Mouse (Mus musculus) kidney, postnatal 0 days (tissue): ENCODE measurements around the gene BC017158. TPM values are rescaled to one million over a fixed set of nuclear protein-coding genes. Genes with fewer than 3 reads are reported as not detected.

ENCODE experiments used
- ATAC-seq: fragments of 200-750 bp; cut with Nextera tagmentation; replicated peaks from 2 replicates; pipeline ENCODE4 v1.8.0; 2017; ENCODE audit warnings: low read depth, moderate number of reproducible peaks, moderate TSS enrichment, moderate library complexity; ENCODE audit not compliant: low FRiP score
- DNase-seq: peaks from one replicate; pipeline ENCODE4 v3.0.0-alpha.2; 2016; ENCODE audit warnings: low spot score
- H3K27ac ChIP-seq: fragments of 300-500 bp; sonication (generic); 2 replicates; pipeline ENCODE4 v1.5.1; 2014; ENCODE audit warnings: mild to moderate bottlenecking
- H3K27me3 ChIP-seq: fragments of 300-500 bp; sonication (generic); 2 replicates; pipeline ENCODE4 v1.6.1; 2014; ENCODE audit warnings: low read length, mixed read lengths; ENCODE audit not compliant: insufficient read depth
- H3K36me3 ChIP-seq: fragments of 300-500 bp; sonication (generic); 2 replicates; pipeline ENCODE4 v1.6.1; 2014; ENCODE audit warnings: low read length, mixed read lengths; ENCODE audit not compliant: insufficient read depth
- H3K4me1 ChIP-seq: fragments of 300-500 bp; sonication (generic); replicated peaks from 2 replicates; pipeline ENCODE4 v1.6.1; 2014; ENCODE audit warnings: antibody characterized with exemption, low read length, mixed read lengths; ENCODE audit not compliant: insufficient read depth
- H3K4me2 ChIP-seq: fragments of 300-500 bp; sonication (generic); 2 replicates; pipeline ENCODE4 v1.6.1; 2014; ENCODE audit warnings: mild to moderate bottlenecking, low read length, moderate library complexity, mixed read lengths
- H3K4me3 ChIP-seq: fragments of 300-500 bp; sonication (generic); replicated peaks from 2 replicates; pipeline ENCODE4 v1.5.1; 2014; ENCODE audit warnings: low read depth, low read length
- H3K9ac ChIP-seq: fragments of 300-500 bp; sonication (generic); 2 replicates; pipeline ENCODE4 v1.6.1; 2014; ENCODE audit warnings: low read depth, low read length
- H3K9me3 ChIP-seq: fragments of 300-500 bp; sonication (generic); replicated peaks from 2 replicates; pipeline ENCODE4 v1.6.1; 2016; ENCODE audit warnings: low read length, inconsistent platforms, mixed read lengths
- CTCF ChIP-seq: IDR thresholded peaks from 2 replicates; pipeline ENCODE4 v1.5.1; 2016; ENCODE audit warnings: antibody characterized with exemption, low read depth, mild to moderate bottlenecking, moderate library complexity
- WGBS: fragments of 180-500 bp; shearing (Covaris S2); extraction: QIAGEN DNeasy Blood & Tissue Kit; methylation state at CpG from one replicate; pipeline ENCODE4 v1.1.7; 2014; 5-methylcytosine and 5-hydroxymethylcytosine counted together
- polyA plus RNA-seq: library from polyadenylated mRNA; unstranded; fragments of >200 nt; fragmentation: Nextera tagmentation; extraction: Ambion mirVana; gene quantifications from 2 replicates; pipeline ENCODE4 v1.2.1, GENCODE M21; 2015

The BC017158 gene
- polyA plus RNA-seq, 1 experiment from 2014 or later = 22.1 TPM

DNA sequence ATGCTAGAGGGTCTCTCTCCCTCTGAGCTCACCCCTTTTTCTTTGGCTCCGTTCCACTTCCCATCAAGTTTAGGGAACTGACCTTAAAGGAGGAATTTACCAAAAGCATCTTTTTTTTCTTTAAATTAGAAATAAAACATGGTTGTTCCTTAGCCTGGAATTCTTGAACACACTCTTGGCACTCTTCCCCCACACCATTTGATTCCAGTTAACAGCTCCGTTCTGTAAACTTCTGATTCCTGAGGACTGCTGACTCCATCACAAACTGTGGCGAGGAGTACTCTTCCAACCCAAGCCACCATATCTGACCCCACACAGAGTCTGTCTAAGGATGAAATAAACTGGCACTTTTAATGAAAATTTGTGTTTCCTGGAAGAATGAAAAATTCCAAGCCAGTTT is 3.0 kb upstream of the BC017158 start:
- Histone ChIP-seq H3K4me1 (peaks cover 13% of the 10 kb centered on the region; the same call in 1 of the 2 replicates), H3K4me3 (no peak overlapping the region), H3K9ac (no peak overlapping the region), H3K27ac (no peak overlapping the region), H3K36me3 (no peaks in the 10 kb centered on the region), H3K9me3 (no peaks in the 10 kb centered on the region), H3K27me3 (no peaks in the 10 kb centered on the region), H3K4me2 (no peak overlapping the region)
- WGBS = 68% methylated on average over 3 of the region's 3 CpGs
- no peak for TF ChIP-seq CTCF
- DNase-seq (no peak), ATAC-seq (no peak)

GRCm38 (mm10) chr7:128298481-128299342 is 742 bp upstream of the BC017158 start:
- Histone ChIP-seq H3K4me3 (peak overlapping the region; percentile 80), H3K9me3 (no peaks in the 10 kb centered on the region), H3K27ac (peak overlapping the region; percentile 92), H3K4me2 (peak overlapping the region; percentile 93), H3K36me3 (no peaks in the 10 kb centered on the region), H3K4me1 (peaks cover 13% of the 10 kb centered on the region; the same call in 1 of the 2 replicates), H3K27me3 (no peaks in the 10 kb centered on the region), H3K9ac (peak overlapping the region; percentile 87)
- DNase-seq (peak; percentile 32), ATAC-seq (no peak)
- 78% methylated on average over 8 of the region's 8 CpGs for WGBS
- no peak for TF ChIP-seq CTCF

GRCm38 (mm10) chr7:128297291-128297616 is 716 bp downstream of the BC017158 start:
- peaks cover 13% of the 10 kb centered on the region; the same call in 1 of the 2 replicates for H3K4me1 ChIP-seq
- DNase-seq (no peak), ATAC-seq (no peak)
- no peaks in the 10 kb centered on the region for H3K9me3 ChIP-seq
- H3K27me3 ChIP-seq = no peaks in the 10 kb centered on the region
- H3K4me3 ChIP-seq = peak overlapping the region; percentile 80
- H3K4me2 ChIP-seq = peak overlapping the region; percentile 93
- H3K36me3 ChIP-seq = 0 out of 2 replicates have a peak, but pooled peaks cover 3% of the 10 kb centered on the region
- peak overlapping the region; percentile 92 for H3K27ac ChIP-seq
- no peak for TF ChIP-seq CTCF
- 28% methylated on average over 10 of the region's 10 CpGs for WGBS
- H3K9ac ChIP-seq = peak overlapping the region; percentile 87

GRCm38 (mm10) chr7:128296514-128296913 is 1.5 kb downstream of the BC017158 start:
- H3K9me3 ChIP-seq = no peaks in the 10 kb centered on the region
- 64% methylated on average over 3 of the region's 3 CpGs for WGBS
- H3K27ac ChIP-seq = no peak overlapping the region
- no peak overlapping the region; the same call in 1 of the 2 replicates for H3K4me2 ChIP-seq
- H3K9ac ChIP-seq = no peak overlapping the region
- no peak overlapping the region for H3K4me3 ChIP-seq
- DNase-seq (no peak), ATAC-seq (no peak)
- no peak for TF ChIP-seq CTCF
- H3K4me1 ChIP-seq = peaks cover 13% of the 10 kb centered on the region; the same call in 1 of the 2 replicates
- H3K27me3 ChIP-seq = no peaks in the 10 kb centered on the region
- H3K36me3 ChIP-seq = peaks cover 4% of the 10 kb centered on the region; the same call in 1 of the 2 replicates

- no peaks in the 10 kb centered on the region for H3K27me3 ChIP-seq
- no peak for ATAC-seq
- H3K9ac ChIP-seq = no peak overlapping the region
- H3K4me3 ChIP-seq = no peak overlapping the region
- 94% methylated on average over 10 of the region's 10 CpGs for WGBS
- no peak overlapping the region for H3K27ac ChIP-seq
- peaks cover 13% of the 10 kb centered on the region; the same call in 1 of the 2 replicates for H3K4me1 ChIP-seq
- H3K4me2 ChIP-seq = no peak overlapping the region
- H3K36me3 ChIP-seq = peaks cover 9% of the 10 kb centered on the region; the same call in 1 of the 2 replicates
- no peak for DNase-seq
- no peak for TF ChIP-seq CTCF
- no peaks in the 10 kb centered on the region for H3K9me3 ChIP-seq
Measured at GRCm38 (mm10) chr7:128294785-128295184, 3.2 kb downstream of the BC017158 start.

GRCm38 (mm10) chr7:128288923-128289544 is 8.9 kb downstream of the BC017158 start:
- peaks cover 21% of the 10 kb centered on the region for H3K36me3 ChIP-seq
- H3K4me1 ChIP-seq = no peaks in the 10 kb centered on the region
- ATAC-seq (0 out of 2 replicates have a peak, but pooled peaks have one; percentile 25), DNase-seq (peak; percentile 39)
- 29% methylated on average over 9 of the region's 9 CpGs for WGBS
- no peak overlapping the region for H3K4me3 ChIP-seq
- peak; percentile 55 for TF ChIP-seq CTCF
- no peak overlapping the region for H3K4me2 ChIP-seq
- no peaks in the 10 kb centered on the region for H3K27me3 ChIP-seq
- H3K9ac ChIP-seq = 0 out of 2 replicates have a peak overlapping the region, but pooled peaks have one; percentile 18
- H3K9me3 ChIP-seq = no peaks in the 10 kb centered on the region
- H3K27ac ChIP-seq = no peak overlapping the region
